Mouse (Mus musculus): ENCODE measurements around the gene Gm15448. TPM values are rescaled to one million over a fixed set of nuclear protein-coding genes. Genes with fewer than 3 reads are reported as not detected.

Gene Gm15448
- not detected for polyA plus RNA-seq (2017; shearing (Covaris generic))

GRCm38 (mm10) chr7:3825599-3825998 is at the start of gene Gm15448:
Gene Gm15448 (minus strand): TSS chr7:3825687.

GRCm38 (mm10) chr7:3844951-3845350 is 19.5 kb upstream of the Gm15448 start, which contains the start of gene Pira2:
Gene Pira2 (minus strand): TSS chr7:3845051.

Other genes with a start within 250 kb of the Gm15448 start
- 0.19 TPM for gene Oscar, start 209.5 kb downstream of the Gm15448 start, polyA plus RNA-seq (2017; shearing (Covaris generic))
- 285 TPM for gene Ndufa3, start 208.3 kb downstream of the Gm15448 start, polyA plus RNA-seq (2017; shearing (Covaris generic))
- 26.4 TPM for gene Tfpt, start 195.8 kb downstream of the Gm15448 start, polyA plus RNA-seq (2017; shearing (Covaris generic))
- gene Prpf31, start 195.7 kb downstream of the Gm15448 start, polyA plus RNA-seq (2017; shearing (Covaris generic)): 48.7 TPM
- gene Cnot3, start 180.4 kb downstream of the Gm15448 start, polyA plus RNA-seq (2017; shearing (Covaris generic)): 93.3 TPM
- 28.2 TPM for gene Leng1, start 159.8 kb downstream of the Gm15448 start, polyA plus RNA-seq (2017; shearing (Covaris generic))
- 4.5 TPM for gene Tmc4, start 148.1 kb downstream of the Gm15448 start, polyA plus RNA-seq (2017; shearing (Covaris generic))
- gene Tsen34, start 132.8 kb downstream of the Gm15448 start, polyA plus RNA-seq (2017; shearing (Covaris generic)): 23.0 TPM
- 86.5 TPM for gene Mboat7, start 132.2 kb downstream of the Gm15448 start, polyA plus RNA-seq (2017; shearing (Covaris generic))
- 2,509 TPM for gene Rps9, start 121.7 kb downstream of the Gm15448 start, polyA plus RNA-seq (2017; shearing (Covaris generic))
- gene Pirb, start 105.3 kb downstream of the Gm15448 start, polyA plus RNA-seq (2017; shearing (Covaris generic)): 0.12 TPM
- gene Pira2, start 19.4 kb upstream of the Gm15448 start, polyA plus RNA-seq (2017; shearing (Covaris generic)): not detected
- gene Gm14548, start 72.4 kb upstream of the Gm15448 start, polyA plus RNA-seq (2017; shearing (Covaris generic)): not detected
- gene Lilra6, start 89.8 kb upstream of the Gm15448 start, polyA plus RNA-seq (2017; shearing (Covaris generic)): not detected
- 11.3 TPM for gene Lair1, start 237.5 kb upstream of the Gm15448 start, polyA plus RNA-seq (2017; shearing (Covaris generic))